Mouse (Mus musculus): Measurements from ENCODE around the gene Gpc3.

DNA sequence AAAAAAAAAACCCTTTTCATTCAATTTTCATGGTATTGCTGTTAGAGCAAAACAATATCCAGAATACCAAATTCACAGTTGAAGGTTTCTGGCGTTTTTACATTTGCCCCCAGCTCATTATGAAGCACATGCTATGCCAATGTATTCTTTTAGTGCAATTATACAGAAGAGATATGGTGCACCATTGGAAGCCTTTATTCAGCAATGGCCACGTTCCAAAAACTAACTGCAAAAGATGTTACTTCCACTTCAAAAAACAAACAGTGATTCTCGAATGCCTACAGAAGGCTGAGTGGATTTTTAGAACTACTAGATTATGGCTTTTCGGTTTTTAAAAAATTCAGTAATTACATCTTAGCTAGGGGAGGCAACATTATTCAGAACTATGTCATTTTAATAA is 124.3 kb downstream of the Gpc3 start:
- no peak for TF ChIP-seq POLR2A (IDR thresholded peaks at IDR 0.05; ENCODE audit: borderline replicate concordance, insufficient read depth, low read length)
- TF ChIP-seq CTCF (IDR thresholded peaks at IDR 0.05; ENCODE audit: borderline replicate concordance, insufficient read depth, low read depth, low read length), result no peak

All from cerebellum, adult 2 months (tissue).